Mouse (Mus musculus): ENCODE measurements at regions not wholly inside any gene's neighbourhood (a gene's known extent, or its start where the extent isn't known, plus 50 kb on each side); places are given as distances from the start of the nearest gene placed in this dataset.

DNA sequence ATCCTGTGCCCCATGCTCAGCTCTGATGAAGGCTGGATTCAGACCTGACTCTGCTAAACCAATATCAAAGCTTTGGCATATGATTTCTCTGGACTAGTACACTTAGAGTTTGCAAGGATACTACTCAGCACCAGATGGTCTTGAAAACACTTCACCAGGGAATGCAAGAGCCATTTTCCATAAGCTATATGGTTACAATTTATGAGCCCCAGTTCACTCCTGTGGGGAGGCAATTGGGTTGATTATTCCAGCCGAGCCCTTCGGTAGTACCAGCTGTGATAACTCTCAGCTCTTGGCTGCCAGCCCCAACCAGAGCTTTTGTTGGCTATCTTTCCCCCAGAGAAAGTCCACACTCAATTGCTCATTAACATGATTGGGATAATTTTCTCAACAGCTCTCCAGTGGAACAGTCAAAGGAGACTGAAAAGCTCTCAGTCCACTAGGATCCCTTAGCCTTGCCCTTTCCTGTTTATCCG is 210.5 kb upstream of the Fggy start:
- TF ChIP-seq POLR2A (IDR thresholded peaks at IDR 0.05; ENCODE audit: control insufficient read depth, extremely low read depth, insufficient read depth, low read length, poor library complexity) (no peak), CTCF (IDR thresholded peaks at IDR 0.05; ENCODE audit: borderline replicate concordance, control insufficient read depth, extremely low read depth, insufficient read depth, low read length, poor library complexity) (no peak)
